Mouse (Mus musculus): Measurements from ENCODE around the gene Slc5a8. TPM values are rescaled to one million over a fixed set of nuclear protein-coding genes. Genes with fewer than 3 reads are reported as not detected.

Gene Slc5a8
- polyA plus RNA-seq, 1 experiment from 2014 or later = 0.68 TPM

DNA sequence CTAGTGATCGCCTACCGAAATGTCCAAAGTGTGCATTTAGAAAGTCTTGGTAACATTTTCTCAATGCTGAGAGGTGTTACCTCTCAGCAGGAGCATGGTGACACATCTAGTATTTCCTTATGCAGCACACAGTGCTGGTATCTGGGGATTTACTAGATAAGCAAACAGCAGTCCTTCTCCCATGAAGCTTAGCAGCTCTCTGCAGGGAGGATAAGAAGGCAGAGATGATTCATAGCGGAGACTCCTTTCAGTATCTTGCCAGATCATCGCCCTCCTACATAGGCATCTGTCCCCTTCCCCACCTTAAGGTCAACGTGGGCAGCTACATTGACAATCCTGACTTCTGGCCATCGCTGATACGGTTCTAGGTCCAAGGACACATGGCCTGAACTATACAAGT, 8.4 kb upstream of the Slc5a8 start:
- H3K27ac ChIP-seq (replicated peaks; ENCODE audit: low read depth, low read length) = no peak overlapping the region
- DNase-seq (ENCODE audit: low spot score) = no peak
- no peaks in the 10 kb centered on the region for H3K9me3 ChIP-seq (ENCODE audit: control insufficient read depth, low read length)
- H3K4me3 ChIP-seq (ENCODE audit: low read depth, low read length) = no peak overlapping the region
- H3K4me1 ChIP-seq (ENCODE audit: control insufficient read depth, insufficient read depth, low read length) = no peaks in the 10 kb centered on the region
- no peak overlapping the region for H3K9ac ChIP-seq (ENCODE audit: low read depth, low read length)
- H3K27me3 ChIP-seq (replicated peaks; ENCODE audit: control insufficient read depth, insufficient read depth, low read length) = no peaks in the 10 kb centered on the region
- ATAC-seq (ENCODE audit: low read depth) = no peak
- H3K36me3 ChIP-seq (ENCODE audit: control insufficient read depth, insufficient read depth, low read length) = no peaks in the 10 kb centered on the region
- no peak overlapping the region for H3K4me2 ChIP-seq (ENCODE audit: low read depth, low read length)
- 84% methylated on average over 7 of the region's 7 CpGs for WGBS

- Histone ChIP-seq H3K4me1 (ENCODE audit: control insufficient read depth, insufficient read depth, low read length) (no peaks in the 10 kb centered on the region), H3K36me3 (ENCODE audit: control insufficient read depth, insufficient read depth, low read length) (no peaks in the 10 kb centered on the region), H3K27ac (replicated peaks; ENCODE audit: low read depth, low read length) (no peak overlapping the region), H3K4me2 (ENCODE audit: low read depth, low read length) (no peak overlapping the region), H3K9ac (ENCODE audit: low read depth, low read length) (no peak overlapping the region), H3K9me3 (ENCODE audit: control insufficient read depth, low read length) (peaks cover 7% of the 10 kb centered on the region; the same call in 1 of the 2 replicates), H3K4me3 (ENCODE audit: low read depth, low read length) (no peak overlapping the region), H3K27me3 (replicated peaks; ENCODE audit: control insufficient read depth, insufficient read depth, low read length) (peaks cover 31% of the 10 kb centered on the region)
- no peak for DNase-seq (ENCODE audit: low spot score)
- ATAC-seq (ENCODE audit: low read depth) = no peak
- WGBS = 80% methylated on average over 2 of the region's 2 CpGs
Measured at GRCm38 (mm10) chr10:88883721-88884120, 2.1 kb upstream of the Slc5a8 start.

DNA sequence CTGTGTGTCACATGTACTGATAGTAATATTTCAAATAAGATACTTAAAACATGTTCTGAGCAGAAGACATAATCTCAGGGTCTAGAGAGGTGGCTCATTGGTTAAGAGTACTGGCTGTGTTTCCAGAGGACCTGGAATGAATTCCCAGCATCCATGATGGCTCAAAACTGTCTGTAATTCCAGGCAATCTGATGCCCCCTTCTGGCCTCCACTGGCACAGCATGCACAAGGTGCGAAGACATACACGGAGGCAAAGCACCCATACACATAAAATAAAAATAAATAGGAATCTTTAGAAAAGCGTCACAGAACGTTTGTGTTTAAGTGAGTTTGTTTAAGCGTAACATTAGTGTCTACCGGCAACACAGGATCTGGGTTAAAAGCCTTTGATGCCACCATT, 956 bp upstream of the Slc5a8 start:
- no peak for DNase-seq (ENCODE audit: low spot score)
- Histone ChIP-seq H3K27ac (replicated peaks; ENCODE audit: low read depth, low read length) (no peak overlapping the region), H3K4me2 (ENCODE audit: low read depth, low read length) (no peak overlapping the region), H3K36me3 (ENCODE audit: control insufficient read depth, insufficient read depth, low read length) (no peaks in the 10 kb centered on the region), H3K9me3 (ENCODE audit: control insufficient read depth, low read length) (peaks cover 7% of the 10 kb centered on the region; the same call in 1 of the 2 replicates), H3K27me3 (replicated peaks; ENCODE audit: control insufficient read depth, insufficient read depth, low read length) (peaks cover 31% of the 10 kb centered on the region), H3K9ac (ENCODE audit: low read depth, low read length) (no peak overlapping the region), H3K4me3 (ENCODE audit: low read depth, low read length) (no peak overlapping the region), H3K4me1 (ENCODE audit: control insufficient read depth, insufficient read depth, low read length) (no peaks in the 10 kb centered on the region)
- WGBS = 76% methylated on average over 6 of the region's 6 CpGs
- ATAC-seq (ENCODE audit: low read depth) = no peak

- H3K9me3 ChIP-seq (ENCODE audit: control insufficient read depth, low read length) = peaks cover 7% of the 10 kb centered on the region; the same call in 1 of the 2 replicates
- WGBS = 2% methylated on average over 30 of the region's 32 CpGs
- peak overlapping the region; percentile 55 for H3K4me2 ChIP-seq (ENCODE audit: low read depth, low read length)
- no peaks in the 10 kb centered on the region for H3K4me1 ChIP-seq (ENCODE audit: control insufficient read depth, insufficient read depth, low read length)
- no peak for ATAC-seq (ENCODE audit: low read depth)
- no peak overlapping the region for H3K27ac ChIP-seq (replicated peaks; ENCODE audit: low read depth, low read length)
- no peaks in the 10 kb centered on the region for H3K36me3 ChIP-seq (ENCODE audit: control insufficient read depth, insufficient read depth, low read length)
- H3K27me3 ChIP-seq (replicated peaks; ENCODE audit: control insufficient read depth, insufficient read depth, low read length) = peaks cover 31% of the 10 kb centered on the region
- H3K4me3 ChIP-seq (ENCODE audit: low read depth, low read length) = peak overlapping the region; percentile 32
- DNase-seq (ENCODE audit: low spot score) = no peak
- H3K9ac ChIP-seq (ENCODE audit: low read depth, low read length) = no peak overlapping the region
Measured at GRCm38 (mm10) chr10:88886114-88886513, 322 bp downstream of the Slc5a8 start.

DNA sequence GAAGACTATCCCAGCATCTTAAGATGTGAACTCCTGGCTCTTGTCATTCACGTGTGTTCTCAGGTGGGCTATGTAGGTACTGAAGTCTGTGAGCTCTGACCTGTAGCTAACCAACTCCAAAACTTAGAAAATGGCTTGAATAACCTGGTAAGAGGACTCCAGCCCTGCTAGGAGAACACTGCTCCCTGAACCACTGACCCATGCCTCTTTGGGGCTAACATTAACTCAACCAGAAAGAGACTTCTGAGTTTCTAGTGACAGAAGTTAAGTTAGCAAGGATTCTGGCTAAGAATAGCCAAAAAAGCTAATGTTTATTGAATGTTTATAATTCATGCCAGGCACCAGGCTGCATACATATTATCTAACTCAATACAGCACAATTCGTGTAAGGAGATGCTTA, 2.6 kb downstream of the Slc5a8 start:
- no peak for DNase-seq (ENCODE audit: low spot score)
- Histone ChIP-seq H3K9ac (ENCODE audit: low read depth, low read length) (no peak overlapping the region), H3K4me3 (ENCODE audit: low read depth, low read length) (no peak overlapping the region), H3K4me1 (ENCODE audit: control insufficient read depth, insufficient read depth, low read length) (no peaks in the 10 kb centered on the region), H3K27me3 (replicated peaks; ENCODE audit: control insufficient read depth, insufficient read depth, low read length) (peaks cover 31% of the 10 kb centered on the region), H3K9me3 (ENCODE audit: control insufficient read depth, low read length) (peaks cover 7% of the 10 kb centered on the region; the same call in 1 of the 2 replicates), H3K36me3 (ENCODE audit: control insufficient read depth, insufficient read depth, low read length) (no peaks in the 10 kb centered on the region), H3K4me2 (ENCODE audit: low read depth, low read length) (no peak overlapping the region), H3K27ac (replicated peaks; ENCODE audit: low read depth, low read length) (no peak overlapping the region)
- no peak for ATAC-seq (ENCODE audit: low read depth)
- whole genome bisulfite sequencing = 64% methylated on average over 2 of the region's 2 CpGs

GRCm38 (mm10) chr10:88891410-88891809, 5.6 kb downstream of the Slc5a8 start:
- no peaks in the 10 kb centered on the region for H3K4me1 ChIP-seq (ENCODE audit: control insufficient read depth, insufficient read depth, low read length)
- WGBS = 79% methylated on average over 7 of the region's 7 CpGs

DNA sequence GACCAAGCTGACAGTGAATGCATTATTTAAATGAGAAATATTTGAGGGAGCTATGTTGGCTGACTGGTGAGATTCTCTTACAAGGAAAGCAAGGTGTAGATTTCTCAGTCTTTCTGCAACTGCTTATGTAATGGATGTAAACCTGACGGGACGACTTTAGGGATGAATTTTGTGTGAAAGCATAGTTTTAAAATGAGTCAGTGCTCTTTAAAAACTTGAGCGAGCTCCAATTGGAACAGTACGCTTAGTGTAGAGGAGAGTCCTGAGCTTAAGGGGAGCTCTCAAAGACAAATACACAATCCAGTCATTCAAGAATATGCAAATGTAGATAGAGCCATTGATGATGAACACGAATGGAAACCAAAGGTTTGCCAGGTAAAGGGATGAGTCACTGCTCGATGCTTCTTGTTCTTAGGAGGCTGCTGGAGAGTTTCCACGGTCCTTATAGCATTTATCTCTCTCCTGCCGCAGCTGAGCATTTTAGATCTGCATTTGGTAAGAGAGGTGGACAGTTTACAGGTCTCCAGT, 6.8 kb downstream of the Slc5a8 start:
- DNase-seq (ENCODE audit: low spot score) (peak; percentile 10), ATAC-seq (ENCODE audit: low read depth) (no peak)
- no peaks in the 10 kb centered on the region for H3K36me3 ChIP-seq (ENCODE audit: control insufficient read depth, insufficient read depth, low read length)
- 77% methylated on average over 8 of the region's 8 CpGs for WGBS
- no peak overlapping the region for H3K4me2 ChIP-seq (ENCODE audit: low read depth, low read length)
- H3K27ac ChIP-seq (replicated peaks; ENCODE audit: low read depth, low read length) = no peak overlapping the region
- no peak overlapping the region for H3K9ac ChIP-seq (ENCODE audit: low read depth, low read length)
- no peak overlapping the region for H3K4me3 ChIP-seq (ENCODE audit: low read depth, low read length)
- peaks cover 1% of the 10 kb centered on the region; the same call in 1 of the 2 replicates for H3K27me3 ChIP-seq (replicated peaks; ENCODE audit: control insufficient read depth, insufficient read depth, low read length)
- H3K4me1 ChIP-seq (ENCODE audit: control insufficient read depth, insufficient read depth, low read length) = no peaks in the 10 kb centered on the region
- no peaks in the 10 kb centered on the region for H3K9me3 ChIP-seq (ENCODE audit: control insufficient read depth, low read length)

More at GRCm38 (mm10) chr10:88891410-88891809, 5.6 kb downstream of the Slc5a8 start:
- H3K27ac ChIP-seq (replicated peaks; ENCODE audit: low read depth, low read length) = no peak overlapping the region
- H3K9me3 ChIP-seq (ENCODE audit: control insufficient read depth, low read length) = no peaks in the 10 kb centered on the region
- ATAC-seq (ENCODE audit: low read depth) (no peak), DNase-seq (ENCODE audit: low spot score) (no peak)
- no peak overlapping the region for H3K9ac ChIP-seq (ENCODE audit: low read depth, low read length)
- H3K27me3 ChIP-seq (replicated peaks; ENCODE audit: control insufficient read depth, insufficient read depth, low read length) = peaks cover 12% of the 10 kb centered on the region
- H3K4me3 ChIP-seq (ENCODE audit: low read depth, low read length) = no peak overlapping the region
- no peak overlapping the region for H3K4me2 ChIP-seq (ENCODE audit: low read depth, low read length)
- H3K36me3 ChIP-seq (ENCODE audit: control insufficient read depth, insufficient read depth, low read length) = no peaks in the 10 kb centered on the region

- Histone ChIP-seq H3K4me2 (ENCODE audit: low read depth, low read length) (no peak overlapping the region), H3K36me3 (ENCODE audit: control insufficient read depth, insufficient read depth, low read length) (no peaks in the 10 kb centered on the region), H3K27ac (replicated peaks; ENCODE audit: low read depth, low read length) (no peak overlapping the region), H3K9ac (ENCODE audit: low read depth, low read length) (no peak overlapping the region), H3K27me3 (replicated peaks; ENCODE audit: control insufficient read depth, insufficient read depth, low read length) (no peaks in the 10 kb centered on the region), H3K9me3 (ENCODE audit: control insufficient read depth, low read length) (no peaks in the 10 kb centered on the region), H3K4me1 (ENCODE audit: control insufficient read depth, insufficient read depth, low read length) (no peaks in the 10 kb centered on the region), H3K4me3 (ENCODE audit: low read depth, low read length) (no peak overlapping the region)
- ATAC-seq (ENCODE audit: low read depth) = no peak
- WGBS = 83% methylated on average over 6 of the region's 6 CpGs
- DNase-seq (ENCODE audit: low spot score) = no peak
Measured at GRCm38 (mm10) chr10:88897032-88897431, 11.2 kb downstream of the Slc5a8 start.

- no peak overlapping the region for H3K9ac ChIP-seq (ENCODE audit: low read depth, low read length)
Measured at GRCm38 (mm10) chr10:88949649-88950296, 64.0 kb downstream of the Slc5a8 start.

More at GRCm38 (mm10) chr10:88949649-88950296, 64.0 kb downstream of the Slc5a8 start:
- Histone ChIP-seq H3K27ac (replicated peaks; ENCODE audit: low read depth, low read length) (no peak overlapping the region), H3K4me3 (ENCODE audit: low read depth, low read length) (no peak overlapping the region), H3K4me1 (ENCODE audit: control insufficient read depth, insufficient read depth, low read length) (no peaks in the 10 kb centered on the region), H3K36me3 (ENCODE audit: control insufficient read depth, insufficient read depth, low read length) (no peaks in the 10 kb centered on the region), H3K4me2 (ENCODE audit: low read depth, low read length) (no peak overlapping the region), H3K9me3 (ENCODE audit: control insufficient read depth, low read length) (no peaks in the 10 kb centered on the region), H3K27me3 (replicated peaks; ENCODE audit: control insufficient read depth, insufficient read depth, low read length) (no peaks in the 10 kb centered on the region)
- DNase-seq (ENCODE audit: low spot score) (no peak), ATAC-seq (ENCODE audit: low read depth) (no peak)
- 90% methylated on average over 12 of the region's 12 CpGs for WGBS

Data from embryonic facial prominence, embryonic 14.5 days (tissue).